Mouse (Mus musculus) urinary bladder, postnatal 10 days (tissue): ENCODE data around the gene Lins1.

Source experiments
- DNase-seq: peaks from one replicate; pipeline ENCODE4 v3.0.0; 2022; ENCODE audit warnings: low spot score

Lins1 gene

DNA sequence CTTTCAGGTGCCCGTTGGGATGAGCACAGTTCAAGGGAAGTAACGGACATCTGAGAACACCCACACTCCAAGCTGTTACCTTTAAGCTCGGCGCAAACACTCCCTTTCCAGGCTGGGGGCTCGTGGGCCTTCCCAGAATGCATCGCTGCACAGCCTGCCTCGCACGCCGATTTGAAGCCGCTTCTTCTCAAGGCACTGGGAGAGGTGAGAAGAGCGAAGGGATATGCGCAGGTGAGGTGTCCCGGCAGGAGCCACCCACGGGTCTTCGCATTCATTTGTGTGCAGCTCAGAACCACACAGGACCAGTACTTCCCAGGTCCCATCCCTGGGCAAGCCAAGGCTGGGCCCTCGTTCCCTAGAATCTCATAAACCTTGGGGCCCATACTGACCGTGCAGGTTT, 43.7 kb downstream of the Lins1 start:
- DNase-seq: no peak

DNA sequence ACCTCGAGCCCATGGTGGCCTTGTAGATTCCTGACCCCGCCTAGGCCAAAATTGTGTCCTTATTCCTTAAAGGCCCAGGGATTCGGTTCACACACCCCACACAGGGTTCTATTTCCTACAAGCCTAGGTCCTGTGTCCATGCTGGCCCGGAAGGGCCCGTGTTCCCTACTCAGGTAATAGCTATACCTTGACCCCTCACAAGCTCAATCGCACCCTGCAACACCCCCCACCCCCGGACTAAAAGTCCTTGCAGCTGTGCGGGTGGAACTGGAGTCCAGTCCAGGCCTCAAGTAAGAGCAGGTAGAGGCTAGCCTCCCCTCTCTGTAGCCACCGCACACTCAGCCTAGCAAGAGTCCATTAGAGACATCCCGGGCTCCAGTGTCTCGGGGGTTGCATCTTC, 44.2 kb downstream of the Lins1 start:
- no peak for DNase-seq

DNA sequence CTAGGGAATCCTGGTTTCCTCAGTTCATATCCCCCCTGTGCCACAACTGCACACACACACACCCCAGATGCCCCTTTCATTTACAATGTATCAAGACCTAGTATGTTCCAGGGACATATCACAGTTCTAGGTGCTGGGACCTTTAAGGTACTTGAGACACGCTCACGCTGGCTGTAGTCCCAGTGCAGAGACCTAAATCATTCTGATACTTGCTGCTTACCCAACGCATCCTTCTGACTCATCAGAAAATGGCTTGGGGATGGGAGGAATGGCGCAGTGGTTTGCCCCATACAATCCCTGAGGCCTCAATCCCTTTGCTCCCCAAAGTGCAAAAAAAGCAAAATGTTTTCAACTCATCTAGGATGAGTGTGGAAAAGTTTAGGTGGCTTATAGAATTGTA, 44.8 kb downstream of the Lins1 start:
- DNase-seq: no peak

DNA sequence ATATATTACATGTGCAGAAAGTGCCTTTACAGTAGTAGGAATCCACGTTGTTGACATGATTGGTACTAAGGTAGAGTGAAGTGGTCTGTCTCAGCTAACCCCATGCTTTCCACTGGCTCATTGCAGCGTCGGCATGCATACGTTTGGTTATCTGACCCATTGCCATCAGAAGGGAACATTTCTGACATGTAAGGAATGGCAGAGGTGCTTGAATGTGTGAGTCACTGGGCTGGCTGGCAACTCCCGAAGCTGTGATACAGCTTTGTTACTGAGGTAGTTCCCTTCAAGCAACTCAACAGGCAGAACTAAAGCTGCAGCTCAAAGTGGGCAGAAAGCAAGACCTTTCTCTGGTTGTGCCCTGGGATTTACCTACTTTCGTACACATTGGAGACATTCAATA, 45.3 kb downstream of the Lins1 start:
- DNase-seq: no peak

DNA sequence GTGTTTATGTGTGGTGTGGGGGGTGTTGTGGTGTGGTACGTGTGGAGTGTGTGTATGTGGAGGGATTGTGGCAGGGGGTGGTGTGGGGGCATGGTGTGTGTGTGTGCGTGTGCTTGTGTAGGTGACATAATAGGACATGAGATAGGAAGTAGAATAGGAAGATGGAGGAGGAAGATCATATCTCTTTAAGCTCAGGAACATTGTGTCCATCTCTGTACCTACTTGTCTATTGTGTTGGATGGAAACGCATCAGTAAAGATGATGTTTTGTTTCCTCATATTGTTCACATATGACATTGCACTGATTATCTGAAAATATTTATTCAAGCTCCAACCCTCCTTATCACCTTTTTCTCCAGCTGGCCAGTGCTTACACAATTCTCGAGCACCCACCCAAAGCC, 47.7 kb downstream of the Lins1 start:
- DNase-seq: no peak

DNA sequence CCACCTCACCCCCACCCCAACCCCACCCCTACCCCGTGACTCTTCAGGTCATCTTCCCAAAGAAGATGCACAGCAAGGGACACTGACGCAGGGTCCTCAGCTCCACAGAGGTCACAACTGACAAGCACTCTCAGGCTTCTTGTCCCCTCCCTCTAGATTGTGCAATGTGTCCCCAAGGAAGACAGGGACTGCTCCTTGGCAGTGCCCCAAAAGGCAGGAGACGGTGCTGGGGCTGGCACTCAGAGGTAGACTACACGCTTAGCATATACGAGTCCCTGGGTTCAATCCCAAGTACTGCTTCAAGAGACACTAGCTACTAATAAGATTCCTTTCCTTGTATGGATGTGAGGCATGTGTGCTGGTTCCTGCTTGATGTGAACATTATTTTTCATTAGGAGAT, 51.3 kb downstream of the Lins1 start:
- DNase-seq: no peak

DNA sequence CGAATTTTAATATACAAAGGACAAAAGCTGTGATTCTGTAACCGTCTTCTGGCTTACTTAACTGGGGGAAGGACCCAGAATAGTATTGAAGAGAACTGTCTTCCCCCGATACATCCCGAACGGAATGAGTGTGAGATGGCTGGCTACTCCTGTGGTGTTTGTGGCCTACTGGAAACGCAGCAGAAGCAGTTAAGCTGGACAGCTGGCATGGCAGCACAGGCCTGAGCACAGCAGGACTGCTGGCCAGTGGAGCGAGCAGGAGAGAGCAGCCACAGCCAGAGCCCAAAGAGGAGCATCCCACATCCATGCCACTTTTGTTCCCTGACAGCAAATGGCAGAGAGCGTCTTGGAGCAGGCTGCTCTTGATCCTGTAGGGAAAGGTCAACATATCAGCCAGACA, 51.7 kb downstream of the Lins1 start:
- DNase-seq: no peak

DNA sequence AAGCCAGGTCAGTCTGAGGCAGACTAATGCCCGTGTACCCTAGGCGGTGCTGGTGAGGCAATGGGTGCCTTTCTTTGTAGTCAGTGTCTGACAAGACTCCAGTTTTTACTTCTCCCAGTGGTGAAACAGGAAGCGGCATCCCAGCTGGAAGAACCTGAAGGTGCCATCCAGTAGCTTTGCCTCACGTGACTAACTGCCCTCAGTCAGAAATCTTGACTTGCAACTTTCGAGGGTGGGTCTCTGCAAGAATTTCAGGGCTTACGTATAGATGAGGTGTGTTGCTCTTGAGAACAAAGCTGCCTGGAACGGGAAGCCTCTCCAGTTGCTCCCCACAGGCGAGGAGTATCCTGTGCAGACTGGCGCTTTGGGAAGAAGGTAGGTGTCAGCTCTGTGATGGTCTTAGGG, 53.7 kb downstream of the Lins1 start, which contains the start of gene Cers3:
TSS of gene Cers3 (plus strand) at position 128 of the 405 bp plus-strand sequence.
- DNase-seq: no peak

DNA sequence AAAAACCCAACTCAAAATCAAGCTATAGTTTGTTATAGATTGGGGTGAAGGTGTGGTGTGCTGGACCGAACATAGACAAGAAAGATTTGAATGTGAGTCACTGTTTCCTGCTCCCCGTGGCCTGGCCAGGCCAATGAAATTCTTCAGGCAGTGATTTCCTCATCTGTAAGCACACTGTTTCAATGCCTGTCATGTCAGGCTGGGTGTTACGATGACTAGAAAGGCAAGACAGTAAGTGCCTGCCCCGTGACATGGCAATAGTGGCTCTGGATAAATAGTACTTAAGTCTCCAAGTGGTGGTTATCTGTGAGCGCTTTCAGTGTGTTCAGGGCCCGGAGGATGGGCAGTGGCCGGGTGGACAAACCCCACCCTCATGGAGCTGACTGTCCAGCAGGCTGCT, 57.3 kb downstream of the Lins1 start:
- no peak for DNase-seq

DNA sequence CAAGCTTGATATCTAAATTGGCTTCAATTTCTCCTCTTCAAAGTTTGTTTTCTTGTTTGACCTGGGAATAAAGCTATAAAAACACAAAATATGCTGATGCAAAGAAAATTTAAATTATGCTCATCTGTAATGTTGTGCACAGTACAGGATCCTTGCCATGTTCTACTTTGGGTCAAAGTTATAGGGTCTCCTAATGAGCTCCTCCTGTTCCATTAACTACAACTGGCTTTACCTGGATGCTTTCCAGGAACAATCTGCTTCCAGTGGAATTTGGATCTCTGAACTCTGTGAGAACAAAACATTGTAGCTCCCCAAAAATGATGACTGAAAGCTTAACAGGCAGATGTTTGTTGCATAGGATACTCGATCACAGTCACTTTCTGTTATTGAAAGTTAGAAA, 60.3 kb downstream of the Lins1 start:
- DNase-seq: no peak

DNA sequence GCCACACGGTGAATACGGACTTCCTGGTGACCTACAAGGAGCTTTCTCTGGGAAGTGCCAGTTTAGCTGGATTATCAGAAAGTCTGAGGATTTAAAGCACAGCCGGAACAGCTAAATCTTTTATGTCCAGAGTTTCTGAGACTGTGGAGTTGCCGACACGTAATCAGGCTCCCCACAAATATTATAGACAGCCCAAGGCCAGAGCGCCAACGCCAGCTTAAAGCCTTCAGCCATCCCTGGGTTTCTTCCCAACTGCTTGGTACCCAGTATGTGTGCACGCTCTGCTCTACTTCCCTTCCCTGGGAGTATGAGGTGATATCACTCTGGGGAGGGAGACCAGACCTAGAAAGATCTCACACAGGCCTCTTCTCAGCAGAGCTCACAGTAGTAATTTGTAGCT, 64.1 kb downstream of the Lins1 start:
- DNase-seq: no peak

DNA sequence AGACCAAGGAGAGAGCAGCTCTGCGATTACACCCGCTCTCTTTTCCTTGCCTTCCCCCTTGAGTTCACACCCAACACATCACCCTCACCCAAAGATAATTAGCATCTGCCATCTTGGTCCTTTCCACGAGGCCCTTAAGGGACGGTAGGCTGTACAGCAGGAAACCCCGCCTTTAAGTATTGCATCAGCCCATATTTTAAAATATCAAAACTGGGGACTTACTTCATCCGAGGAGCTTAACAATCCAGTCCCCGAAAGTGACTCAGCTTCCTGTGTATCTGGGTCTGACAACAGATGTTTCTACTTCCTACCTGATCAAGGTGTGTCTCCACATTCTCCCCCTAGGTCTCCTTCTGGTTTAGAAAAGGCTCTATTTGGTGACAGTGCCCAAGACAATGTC, 65.9 kb downstream of the Lins1 start:
- DNase-seq: no peak
